Mouse (Mus musculus): Measurements from ENCODE around the gene Phc1. TPM values are rescaled to one million over a fixed set of nuclear protein-coding genes. Genes with fewer than 3 reads are reported as not detected.
"Not testable (repeated sequence)": the region's sequence is repeated elsewhere in the genome, so short reads cannot be mapped to it uniquely, and the experiment has no call there.

Phc1 gene
- 36.1 and 41.4 TPM in 2 replicates for polyA plus RNA-seq (2016; fragmentation: Nextera tagmentation; extraction: Ambion mirVana)

GRCm38 (mm10) chr6:122340349-122341000 is at the start of gene Phc1:
TSS of gene Phc1 (minus strand) at chr6:122340561.
- peaks cover 10% of the 10 kb centered on the region for H3K36me3 ChIP-seq
- ATAC-seq (ENCODE audit: low FRiP score, low read depth), result peak; percentile 55
- H3K4me2 ChIP-seq (replicated peaks), result peak within 1 kb of the TSS; percentile 55
- peaks cover 27% of the 10 kb centered on the region for H3K4me1 ChIP-seq
- no peaks in the 10 kb centered on the region for H3K27me3 ChIP-seq
- H3K4me3 ChIP-seq, result peak within 1 kb of the TSS; percentile 87
- WGBS, result under 1% methylated on average over 17 of the region's 17 CpGs
- peak within 1 kb of the TSS; percentile 97 for H3K27ac ChIP-seq (replicated peaks)
- peak within 1 kb of the TSS; percentile 93 for H3K9ac ChIP-seq (replicated peaks)
- no peaks in the 10 kb centered on the region for H3K9me3 ChIP-seq

- H3K4me1 ChIP-seq; H3K4me3 ChIP-seq; H3K27me3 ChIP-seq; H3K9ac ChIP-seq (replicated peaks); ATAC-seq (ENCODE audit: low FRiP score, low read depth); H3K9me3 ChIP-seq; H3K27ac ChIP-seq (replicated peaks); H3K4me2 ChIP-seq (replicated peaks); H3K36me3 ChIP-seq: not testable (repeated sequence)
- 74% methylated on average over 3 of the region's 3 CpGs for WGBS
These were observed 49.6 kb upstream of the Phc1 start for GRCm38 (mm10) chr6:122389986-122390385.

- not testable (repeated sequence) for H3K36me3 ChIP-seq; ATAC-seq (ENCODE audit: low FRiP score, low read depth)
These were observed 47.0 kb upstream of the Phc1 start for GRCm38 (mm10) chr6:122387177-122388028.

GRCm38 (mm10) chr6:122385724-122386123 is 45.4 kb upstream of the Phc1 start:
- Histone ChIP-seq H3K4me2 (replicated peaks) (no peak overlapping the region), H3K27me3 (no peaks in the 10 kb centered on the region), H3K9ac (replicated peaks) (no peak overlapping the region), H3K4me1 (no peaks in the 10 kb centered on the region), H3K4me3 (no peak overlapping the region), H3K9me3 (no peaks in the 10 kb centered on the region), H3K36me3 (no peaks in the 10 kb centered on the region), H3K27ac (replicated peaks) (no peak overlapping the region)
- ATAC-seq (ENCODE audit: low FRiP score, low read depth), result no peak
- WGBS, result 85% methylated on average over 5 of the region's 5 CpGs

More at GRCm38 (mm10) chr6:122387177-122388028, 47.0 kb upstream of the Phc1 start:
- not testable (repeated sequence) for H3K27ac ChIP-seq (replicated peaks); H3K27me3 ChIP-seq; H3K9ac ChIP-seq (replicated peaks); H3K9me3 ChIP-seq; H3K4me3 ChIP-seq; H3K4me2 ChIP-seq (replicated peaks); H3K4me1 ChIP-seq
- 87% methylated on average over 12 of the region's 12 CpGs for WGBS

- no peaks in the 10 kb centered on the region for H3K36me3 ChIP-seq
- no peak overlapping the region for H3K9ac ChIP-seq (replicated peaks)
- no peaks in the 10 kb centered on the region for H3K27me3 ChIP-seq
- no peaks in the 10 kb centered on the region for H3K9me3 ChIP-seq
- no peak overlapping the region for H3K4me3 ChIP-seq
- no peaks in the 10 kb centered on the region for H3K4me1 ChIP-seq
- WGBS, result 89% methylated on average over 13 of the region's 13 CpGs
- no peak for ATAC-seq (ENCODE audit: low FRiP score, low read depth)
- no peak overlapping the region for H3K27ac ChIP-seq (replicated peaks)
- no peak overlapping the region for H3K4me2 ChIP-seq (replicated peaks)
These were observed 44.5 kb upstream of the Phc1 start for GRCm38 (mm10) chr6:122384886-122385285.

- ATAC-seq (ENCODE audit: low FRiP score, low read depth), result no peak
- WGBS, result 85% methylated on average over 5 of the region's 5 CpGs
- Histone ChIP-seq H3K4me1 (no peaks in the 10 kb centered on the region), H3K9ac (replicated peaks) (no peak overlapping the region), H3K27ac (replicated peaks) (no peak overlapping the region), H3K27me3 (no peaks in the 10 kb centered on the region), H3K4me2 (replicated peaks) (no peak overlapping the region), H3K36me3 (no peaks in the 10 kb centered on the region), H3K4me3 (no peak overlapping the region), H3K9me3 (no peaks in the 10 kb centered on the region)
These were observed 42.9 kb upstream of the Phc1 start for GRCm38 (mm10) chr6:122383211-122383610.

GRCm38 (mm10) chr6:122382046-122382445 is 41.7 kb upstream of the Phc1 start:
- Histone ChIP-seq H3K4me3 (no peak overlapping the region), H3K9me3 (no peaks in the 10 kb centered on the region), H3K9ac (replicated peaks) (no peak overlapping the region), H3K36me3 (no peaks in the 10 kb centered on the region), H3K27me3 (no peaks in the 10 kb centered on the region), H3K4me2 (replicated peaks) (no peak overlapping the region), H3K27ac (replicated peaks) (no peak overlapping the region), H3K4me1 (no peaks in the 10 kb centered on the region)
- 88% methylated on average over 8 of the region's 8 CpGs for WGBS
- ATAC-seq (ENCODE audit: low FRiP score, low read depth), result no peak

- H3K9ac ChIP-seq (replicated peaks), result no peak overlapping the region
- no peak overlapping the region for H3K27ac ChIP-seq (replicated peaks)
- H3K27me3 ChIP-seq, result no peaks in the 10 kb centered on the region
- no peak overlapping the region for H3K4me2 ChIP-seq (replicated peaks)
- H3K4me3 ChIP-seq, result no peak overlapping the region
- no peaks in the 10 kb centered on the region for H3K36me3 ChIP-seq
- WGBS, result 88% methylated on average over 3 of the region's 3 CpGs
- ATAC-seq (ENCODE audit: low FRiP score, low read depth), result no peak
- no peaks in the 10 kb centered on the region for H3K4me1 ChIP-seq
- H3K9me3 ChIP-seq, result no peaks in the 10 kb centered on the region
These were observed 27.9 kb upstream of the Phc1 start for GRCm38 (mm10) chr6:122368245-122368644.

- Histone ChIP-seq H3K4me2 (replicated peaks) (no peak overlapping the region), H3K36me3 (no peaks in the 10 kb centered on the region), H3K9me3 (no peaks in the 10 kb centered on the region), H3K27me3 (no peaks in the 10 kb centered on the region), H3K4me3 (no peak overlapping the region), H3K27ac (replicated peaks) (no peak overlapping the region), H3K9ac (replicated peaks) (no peak overlapping the region), H3K4me1 (no peaks in the 10 kb centered on the region)
- ATAC-seq (ENCODE audit: low FRiP score, low read depth), result no peak
- WGBS, result 59% methylated on average over 3 of the region's 3 CpGs
These were observed 26.6 kb upstream of the Phc1 start for GRCm38 (mm10) chr6:122366976-122367375.

GRCm38 (mm10) chr6:122366287-122366686 is 25.9 kb upstream of the Phc1 start:
- H3K4me3 ChIP-seq, result no peak overlapping the region
- no peak overlapping the region for H3K4me2 ChIP-seq (replicated peaks)
- H3K27ac ChIP-seq (replicated peaks), result no peak overlapping the region
- WGBS, result 61% methylated on average over 2 of the region's 2 CpGs
- no peak overlapping the region for H3K9ac ChIP-seq (replicated peaks)
- ATAC-seq (ENCODE audit: low FRiP score, low read depth), result no peak
- no peaks in the 10 kb centered on the region for H3K4me1 ChIP-seq
- H3K9me3 ChIP-seq, result no peaks in the 10 kb centered on the region
- H3K36me3 ChIP-seq, result no peaks in the 10 kb centered on the region
- H3K27me3 ChIP-seq, result no peaks in the 10 kb centered on the region

GRCm38 (mm10) chr6:122365706-122366105 is 25.3 kb upstream of the Phc1 start:
- H3K4me1 ChIP-seq, result no peaks in the 10 kb centered on the region
- H3K9ac ChIP-seq (replicated peaks), result no peak overlapping the region
- H3K4me3 ChIP-seq, result no peak overlapping the region
- no peak for ATAC-seq (ENCODE audit: low FRiP score, low read depth)
- 0 out of 2 replicates have a peak, but pooled peaks cover 2% of the 10 kb centered on the region for H3K9me3 ChIP-seq
- no peak overlapping the region for H3K27ac ChIP-seq (replicated peaks)
- WGBS, result 54% methylated on average over 3 of the region's 3 CpGs
- H3K4me2 ChIP-seq (replicated peaks), result no peak overlapping the region
- H3K36me3 ChIP-seq, result no peaks in the 10 kb centered on the region
- H3K27me3 ChIP-seq, result no peaks in the 10 kb centered on the region

- Histone ChIP-seq H3K27ac (replicated peaks) (no peak overlapping the region), H3K4me1 (no peaks in the 10 kb centered on the region), H3K9me3 (0 out of 2 replicates have a peak, but pooled peaks cover 3% of the 10 kb centered on the region), H3K36me3 (no peaks in the 10 kb centered on the region), H3K4me3 (no peak overlapping the region), H3K4me2 (replicated peaks) (no peak overlapping the region), H3K9ac (replicated peaks) (no peak overlapping the region), H3K27me3 (no peaks in the 10 kb centered on the region)
- no peak for ATAC-seq (ENCODE audit: low FRiP score, low read depth)
- WGBS, result 91% methylated on average over 1 of the region's 1 CpGs
These were observed 16.7 kb upstream of the Phc1 start for GRCm38 (mm10) chr6:122357089-122357488.
